Mouse (Mus musculus) CD4-positive helper T cell, adult 2 months (primary cell): Measurements from ENCODE around the gene Pik3r6.

ENCODE experiments used
- DNase-seq: peaks from one replicate; pipeline ENCODE4 v3.0.0-alpha.2; 2012; ENCODE audit warnings: low read depth, missing footprints, low spot score

The Pik3r6 gene

DNA sequence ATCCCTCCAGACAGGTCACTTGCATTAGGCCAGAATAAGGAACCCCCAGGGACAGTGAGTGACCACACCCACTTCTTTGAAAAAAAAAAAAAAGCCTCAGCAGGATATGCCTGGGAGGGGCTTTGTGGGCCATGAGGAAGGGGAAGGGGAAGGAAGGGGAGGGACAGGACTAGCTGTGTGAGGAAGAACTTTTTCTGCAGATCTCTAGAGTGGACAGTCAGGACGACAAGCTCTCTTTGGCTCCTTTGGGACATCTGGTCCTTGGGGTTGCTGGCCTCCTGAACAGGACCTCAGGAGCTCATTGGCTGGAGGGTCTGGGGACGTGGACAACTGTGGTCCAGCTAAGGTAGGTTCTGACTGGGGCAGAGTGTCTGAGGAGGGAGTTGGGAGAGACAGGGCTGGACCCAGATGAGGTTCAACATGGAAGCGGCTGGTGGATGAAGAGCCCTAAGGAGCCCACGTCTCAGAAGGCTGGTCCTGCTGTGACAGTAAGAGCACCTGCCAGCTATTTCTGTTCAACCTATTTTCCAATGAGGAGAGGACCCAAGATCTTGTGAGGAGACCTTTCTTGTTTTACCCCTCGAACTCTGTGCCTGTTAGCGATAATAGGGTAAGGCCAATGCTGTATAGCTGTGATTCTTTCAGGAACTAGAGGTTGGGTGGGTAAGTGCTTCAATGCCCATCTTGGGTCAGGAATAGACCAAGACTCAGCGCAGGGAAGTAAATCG, at the start of gene Pik3r6:
TSS of gene Pik3r6 (plus strand) at position 118 of the 728 bp plus-strand sequence.
- no peak for DNase-seq

DNA sequence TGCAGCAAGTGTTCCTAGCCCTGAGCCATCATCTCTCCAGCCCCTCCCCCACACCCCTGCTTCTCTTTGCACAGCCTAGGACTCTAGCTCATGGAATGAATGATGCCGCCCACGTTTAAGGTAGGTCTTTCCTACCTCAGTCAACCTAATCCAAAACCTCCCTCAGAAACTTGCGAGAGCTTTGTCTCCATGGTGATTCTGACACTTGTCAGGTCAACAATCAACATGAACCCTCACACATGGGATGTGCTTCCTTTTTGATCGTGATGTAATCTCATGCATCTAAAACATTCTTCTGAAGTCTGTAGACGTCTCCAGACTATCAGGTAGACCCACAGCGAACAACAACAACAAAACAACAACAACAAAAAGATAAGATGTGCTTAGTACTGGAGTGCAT, 49.5 kb upstream of the Pik3r6 start:
- peak; percentile 90 for DNase-seq

GRCm38 (mm10) chr11:68458086-68458485, 44.7 kb upstream of the Pik3r6 start:
- DNase-seq = no peak

DNA sequence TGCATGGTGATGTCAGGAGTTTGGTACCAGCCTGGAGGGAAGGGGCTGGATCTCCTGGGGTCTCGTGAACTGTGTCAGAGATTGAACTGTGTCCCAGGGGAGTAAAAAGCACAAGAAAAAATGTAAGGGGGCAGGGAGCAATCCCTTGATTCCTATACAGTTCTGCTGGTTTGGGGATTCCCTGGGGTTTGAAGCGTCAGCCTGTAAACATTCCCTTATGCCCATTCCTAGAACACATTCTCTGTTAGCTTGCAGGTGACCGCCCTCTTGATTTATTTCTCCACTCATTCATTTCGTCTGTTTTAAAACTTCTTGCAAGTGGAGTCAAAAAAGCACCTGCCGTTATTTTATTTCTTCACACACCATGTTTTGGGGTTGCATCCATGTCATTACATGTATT, 43.8 kb upstream of the Pik3r6 start:
- DNase-seq = no peak

- no peak for DNase-seq
Measured at GRCm38 (mm10) chr11:68459486-68459885, 43.3 kb upstream of the Pik3r6 start.

GRCm38 (mm10) chr11:68462716-68463115, 40.1 kb upstream of the Pik3r6 start:
- DNase-seq = no peak

DNA sequence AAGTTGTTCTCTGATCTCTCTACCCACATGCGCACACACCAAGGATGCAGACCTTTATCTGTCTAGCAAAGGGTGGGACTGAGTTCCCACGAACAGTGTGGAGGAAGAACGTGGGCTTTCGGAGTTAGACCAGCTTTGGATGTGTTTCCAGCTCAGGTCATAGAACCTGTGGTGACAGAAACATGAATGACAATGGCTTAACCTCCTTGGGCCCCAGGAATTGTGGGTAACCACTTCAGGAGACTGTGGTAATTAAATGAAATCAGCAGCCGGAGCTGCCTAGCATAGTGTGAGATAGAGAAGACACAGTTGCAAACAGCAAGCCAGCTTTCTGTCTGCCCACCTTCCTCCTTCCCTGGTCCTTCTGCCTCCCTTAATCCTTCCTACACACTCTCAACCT, 38.6 kb upstream of the Pik3r6 start:
- peak; percentile 64 for DNase-seq

DNA sequence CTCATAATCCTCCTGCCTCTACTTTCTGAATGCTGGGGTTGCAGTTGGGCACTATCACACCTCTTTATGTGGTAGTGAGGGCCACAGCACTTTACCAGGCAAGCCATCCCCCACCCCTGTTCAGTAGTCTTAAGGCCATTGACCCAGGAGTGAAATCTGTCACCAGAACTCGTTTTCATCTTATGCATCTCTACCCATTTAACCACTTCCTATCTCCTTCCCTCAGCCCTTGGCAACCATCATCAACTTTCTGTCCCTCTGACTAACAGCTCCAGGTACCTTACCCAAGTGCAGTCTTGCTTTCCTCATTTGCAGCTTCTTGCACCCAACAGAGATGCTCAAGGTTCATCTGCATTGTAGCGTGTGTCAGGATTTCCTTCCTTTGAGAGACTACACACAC, 37.7 kb upstream of the Pik3r6 start:
- DNase-seq = peak; percentile 63

GRCm38 (mm10) chr11:68467441-68467840, 35.4 kb upstream of the Pik3r6 start:
- DNase-seq = no peak

GRCm38 (mm10) chr11:68467962-68468612, 34.7 kb upstream of the Pik3r6 start:
- no peak for DNase-seq

- no peak for DNase-seq
Measured at GRCm38 (mm10) chr11:68468886-68469285, 33.9 kb upstream of the Pik3r6 start.

- no peak for DNase-seq
Measured at GRCm38 (mm10) chr11:68472162-68472849, 30.5 kb upstream of the Pik3r6 start.

DNA sequence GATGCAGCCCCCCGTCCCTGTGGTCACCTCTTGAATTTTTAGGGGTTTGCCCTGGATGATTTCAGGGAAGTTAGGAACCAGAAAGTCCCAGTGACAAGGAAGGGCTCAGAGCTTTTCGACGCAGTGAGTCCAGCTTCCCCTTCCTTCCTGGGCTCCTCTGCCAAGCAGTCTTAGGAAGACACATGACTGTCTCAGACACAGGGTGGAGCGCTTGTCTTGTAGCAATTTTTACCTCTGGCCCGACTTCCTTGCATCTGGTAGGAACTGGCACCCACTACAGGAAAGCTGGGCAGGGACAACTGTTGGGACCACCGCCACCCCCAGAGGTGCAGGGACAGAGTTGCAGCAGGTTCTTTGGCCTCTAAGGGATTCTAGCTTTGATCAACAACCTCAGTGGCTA, 28.2 kb upstream of the Pik3r6 start:
- DNase-seq = no peak

- DNase-seq = no peak
Measured at GRCm38 (mm10) chr11:68475676-68476075, 27.1 kb upstream of the Pik3r6 start.

- DNase-seq = no peak
Measured at GRCm38 (mm10) chr11:68477661-68478060, 25.2 kb upstream of the Pik3r6 start.

DNA sequence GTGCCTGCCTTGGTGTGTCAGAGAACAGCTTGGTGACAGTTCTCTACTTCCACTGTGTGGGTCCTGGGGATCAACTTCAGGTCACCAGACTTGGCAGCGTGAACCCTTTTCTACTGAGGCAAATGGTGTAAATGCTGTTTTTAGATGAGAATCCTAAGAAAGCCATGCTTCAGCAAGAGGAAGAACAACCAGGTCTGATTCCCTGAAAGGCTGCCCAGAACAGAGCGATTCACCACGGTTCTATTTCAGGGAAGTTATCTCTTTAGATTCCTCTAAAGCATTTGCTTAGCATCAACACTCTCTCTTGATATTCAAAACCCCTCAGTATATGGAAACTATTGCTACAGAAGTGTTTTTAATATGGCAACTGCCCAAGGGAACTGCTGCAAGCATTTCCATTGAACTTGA, 24.2 kb upstream of the Pik3r6 start:
- DNase-seq = no peak

GRCm38 (mm10) chr11:68480660-68481059, 22.2 kb upstream of the Pik3r6 start:
- DNase-seq = no peak

- no peak for DNase-seq
Measured at GRCm38 (mm10) chr11:68482001-68482400, 20.8 kb upstream of the Pik3r6 start.

- peak; percentile 40 for DNase-seq
Measured at GRCm38 (mm10) chr11:68483213-68483612, 19.6 kb upstream of the Pik3r6 start.

GRCm38 (mm10) chr11:68484431-68484830, 18.4 kb upstream of the Pik3r6 start:
- no peak for DNase-seq

- peak; percentile 65 for DNase-seq
Measured at GRCm38 (mm10) chr11:68485206-68485942, 17.4 kb upstream of the Pik3r6 start.

DNA sequence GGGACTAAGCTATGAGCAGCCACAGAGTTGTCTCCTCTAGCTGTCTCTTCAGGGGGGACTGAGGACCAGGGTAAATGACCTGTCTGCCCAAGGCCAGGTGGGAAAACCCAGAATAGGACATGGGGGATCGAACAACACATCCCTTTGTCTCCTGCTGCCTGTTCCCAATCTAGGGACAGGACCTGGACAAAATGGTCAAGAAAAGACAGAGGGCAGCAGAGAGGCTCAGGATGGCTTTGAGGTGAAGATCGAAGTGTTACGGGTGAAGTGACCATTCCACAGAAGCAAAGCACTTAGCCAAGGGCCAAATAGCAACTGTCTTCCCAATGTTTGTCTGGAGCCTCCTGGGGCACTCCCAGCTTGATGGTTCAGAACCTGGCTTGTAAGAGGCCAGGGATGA, 16.7 kb upstream of the Pik3r6 start:
- no peak for DNase-seq
